Mouse (Mus musculus) hindbrain, embryonic 15.5 days (tissue): ENCODE measurements at regions not wholly inside any gene's neighbourhood (a gene's known extent, or its start where the extent isn't known, plus 50 kb on each side); places are given as distances from the start of the nearest gene placed in this dataset.
A peak's percentile ranks its signal among the peaks of the same experiment; 100 is the strongest.

ENCODE experiments used
- ATAC-seq: fragments of 200-750 bp; cut with Nextera tagmentation; 2 replicates; pipeline ENCODE4 v1.8.0; 2017; ENCODE audit warnings: low read depth, moderate number of reproducible peaks, moderate TSS enrichment; ENCODE audit not compliant: low FRiP score
- H3K27ac ChIP-seq: fragments of 300-500 bp; sonication (generic); replicated peaks from 2 replicates; pipeline ENCODE4 v1.5.1; 2015; ENCODE audit warnings: mild to moderate bottlenecking, inconsistent platforms
- H3K27me3 ChIP-seq: fragments of 300-500 bp; sonication (generic); 2 replicates; pipeline ENCODE4 v1.6.1; 2015; ENCODE audit warnings: control low read depth, inconsistent platforms
- H3K36me3 ChIP-seq: fragments of 300-500 bp; sonication (generic); 2 replicates; pipeline ENCODE4 v1.6.1; 2015; ENCODE audit warnings: control low read depth, inconsistent platforms
- H3K4me1 ChIP-seq: fragments of 300-500 bp; sonication (generic); replicated peaks from 2 replicates; pipeline ENCODE4 v1.6.1; 2015; ENCODE audit warnings: control low read depth, inconsistent platforms
- H3K4me2 ChIP-seq: fragments of 300-500 bp; sonication (generic); 2 replicates; pipeline ENCODE4 v1.6.1; 2015; ENCODE audit warnings: moderate library complexity, mild to moderate bottlenecking, inconsistent platforms
- H3K4me3 ChIP-seq: fragments of 300-500 bp; sonication (generic); 2 replicates; pipeline ENCODE4 v1.5.1; 2015; ENCODE audit warnings: mild to moderate bottlenecking, inconsistent platforms
- H3K9ac ChIP-seq: fragments of 300-500 bp; sonication (generic); 2 replicates; pipeline ENCODE4 v1.6.1; 2015; ENCODE audit warnings: inconsistent platforms
- H3K9me3 ChIP-seq: fragments of 300-500 bp; sonication (generic); 2 replicates; pipeline ENCODE4 v1.6.1; 2016; ENCODE audit warnings: control low read depth, inconsistent platforms
- WGBS: fragments of 180-500 bp; shearing (Covaris S2); methylation state at CpG from one replicate; pipeline ENCODE4 v1.1.7; 2015; 5-methylcytosine and 5-hydroxymethylcytosine counted together

GRCm38 (mm10) chr3:9373896-9374295, 236.0 kb downstream of the Zfp704 start:
- no peak for ATAC-seq
- WGBS = 93% methylated on average over 1 of the region's 1 CpGs

DNA sequence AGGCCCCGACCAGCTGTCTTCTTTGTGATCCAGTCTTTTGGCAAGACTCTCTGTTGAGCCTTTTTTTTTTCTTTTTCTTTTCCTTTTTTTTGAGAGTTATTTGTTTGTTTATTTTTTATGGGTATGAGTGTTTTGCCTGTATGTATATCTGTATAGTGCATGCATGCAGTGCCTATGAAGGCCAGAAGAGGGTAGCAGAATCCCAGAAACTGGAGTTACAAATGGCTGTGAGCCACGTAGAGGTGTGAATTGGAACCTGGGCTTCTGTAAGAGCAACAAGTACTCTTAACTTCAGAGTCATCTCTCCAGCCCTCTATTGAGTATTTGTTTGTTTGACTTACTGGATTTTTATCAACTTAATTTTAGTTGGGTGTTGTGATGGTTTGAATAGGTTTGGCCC, 239.8 kb downstream of the Zfp704 start:
- no peak for ATAC-seq
- Histone ChIP-seq H3K27ac (no peak overlapping the region), H3K9ac (no peak overlapping the region), H3K36me3 (no peaks in the 10 kb centered on the region), H3K4me2 (no peak overlapping the region), H3K4me1 (no peaks in the 10 kb centered on the region), H3K4me3 (no peak overlapping the region), H3K27me3 (no peaks in the 10 kb centered on the region), H3K9me3 (no peaks in the 10 kb centered on the region)
- 86% methylated on average over 2 of the region's 2 CpGs for WGBS

More at GRCm38 (mm10) chr3:9373896-9374295, 236.0 kb downstream of the Zfp704 start:
- H3K4me2 ChIP-seq = no peak overlapping the region
- H3K27ac ChIP-seq = no peak overlapping the region
- H3K36me3 ChIP-seq = no peaks in the 10 kb centered on the region
- H3K4me1 ChIP-seq = no peaks in the 10 kb centered on the region
- H3K4me3 ChIP-seq = no peak overlapping the region
- no peaks in the 10 kb centered on the region for H3K27me3 ChIP-seq
- no peaks in the 10 kb centered on the region for H3K9me3 ChIP-seq
- no peak overlapping the region for H3K9ac ChIP-seq

- 81% methylated on average over 9 of the region's 9 CpGs for WGBS
- Histone ChIP-seq H3K9me3 (no peaks in the 10 kb centered on the region), H3K4me3 (no peak overlapping the region), H3K27me3 (no peaks in the 10 kb centered on the region), H3K36me3 (no peaks in the 10 kb centered on the region), H3K4me1 (no peaks in the 10 kb centered on the region), H3K4me2 (no peak overlapping the region), H3K27ac (no peak overlapping the region), H3K9ac (no peak overlapping the region)
- no peak for ATAC-seq
These were observed 244.1 kb downstream of the Zfp704 start for GRCm38 (mm10) chr3:9365791-9366190.

- H3K27me3 ChIP-seq = no peaks in the 10 kb centered on the region
- ATAC-seq = no peak
- H3K4me1 ChIP-seq = no peaks in the 10 kb centered on the region
- 96% methylated on average over 8 of the region's 8 CpGs for WGBS
- H3K36me3 ChIP-seq = no peaks in the 10 kb centered on the region
- no peak overlapping the region for H3K4me2 ChIP-seq
- no peaks in the 10 kb centered on the region for H3K9me3 ChIP-seq
- no peak overlapping the region for H3K4me3 ChIP-seq
- H3K9ac ChIP-seq = no peak overlapping the region
- H3K27ac ChIP-seq = no peak overlapping the region
These were observed 250.7 kb downstream of the Zfp704 start for GRCm38 (mm10) chr3:9359186-9359585.

DNA sequence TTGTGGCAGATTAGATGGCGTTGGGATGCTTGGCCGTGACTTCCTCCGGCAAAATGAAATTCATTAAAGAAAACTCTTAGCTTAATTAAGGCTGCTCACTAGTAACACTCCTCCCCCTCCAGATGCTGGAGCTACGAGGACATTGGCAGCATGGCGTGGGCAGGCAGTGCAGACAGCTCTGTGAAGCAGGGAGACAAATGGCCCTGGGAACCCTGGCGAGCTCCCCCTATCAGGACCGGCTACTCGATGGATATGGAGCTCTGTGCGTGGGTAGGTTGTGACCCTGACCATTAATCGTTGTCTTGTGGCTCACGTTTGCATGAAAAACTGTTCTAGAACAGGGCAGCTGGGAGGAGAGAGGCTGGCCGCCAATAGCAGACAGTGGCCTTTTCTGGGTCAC, 251.8 kb downstream of the Zfp704 start:
- no peaks in the 10 kb centered on the region for H3K36me3 ChIP-seq
- no peak overlapping the region for H3K4me3 ChIP-seq
- H3K9me3 ChIP-seq = no peaks in the 10 kb centered on the region
- no peaks in the 10 kb centered on the region for H3K27me3 ChIP-seq
- H3K27ac ChIP-seq = no peak overlapping the region
- no peak overlapping the region for H3K9ac ChIP-seq
- 38% methylated on average over 12 of the region's 12 CpGs for WGBS
- H3K4me2 ChIP-seq = no peak overlapping the region
- no peaks in the 10 kb centered on the region for H3K4me1 ChIP-seq
- ATAC-seq = no peak

GRCm38 (mm10) chr3:9357639-9358038, 252.2 kb downstream of the Zfp704 start:
- Histone ChIP-seq H3K4me3 (no peak overlapping the region), H3K9me3 (no peaks in the 10 kb centered on the region), H3K9ac (no peak overlapping the region), H3K27me3 (no peaks in the 10 kb centered on the region), H3K27ac (no peak overlapping the region), H3K36me3 (no peaks in the 10 kb centered on the region), H3K4me2 (no peak overlapping the region), H3K4me1 (no peaks in the 10 kb centered on the region)
- ATAC-seq = no peak
- 84% methylated on average over 2 of the region's 2 CpGs for WGBS

DNA sequence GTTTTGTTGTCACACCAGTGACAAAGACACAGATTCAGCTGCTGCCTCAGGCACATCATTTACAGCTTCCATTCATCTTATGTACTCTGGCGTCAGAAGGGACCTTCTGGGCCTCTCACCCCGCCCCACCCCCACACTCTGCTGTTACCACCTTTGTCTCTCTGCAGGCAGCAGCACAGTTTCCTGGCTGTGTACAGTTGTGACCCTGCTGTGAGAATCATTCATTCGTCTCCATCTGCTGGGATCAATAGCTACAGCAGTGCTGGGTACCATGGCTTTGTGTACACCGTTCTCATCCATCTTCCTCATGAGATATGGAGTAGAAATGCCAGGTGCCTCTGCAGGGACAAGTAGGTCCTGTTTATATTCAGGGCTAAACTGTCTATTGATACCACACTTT, 254.0 kb downstream of the Zfp704 start:
- Histone ChIP-seq H3K36me3 (no peaks in the 10 kb centered on the region), H3K9ac (no peak overlapping the region), H3K4me2 (no peak overlapping the region), H3K27me3 (no peaks in the 10 kb centered on the region), H3K4me1 (no peaks in the 10 kb centered on the region), H3K9me3 (no peaks in the 10 kb centered on the region), H3K4me3 (no peak overlapping the region), H3K27ac (no peak overlapping the region)
- 25% methylated on average over 4 of the region's 4 CpGs for WGBS
- ATAC-seq = no peak

- H3K27ac ChIP-seq = no peak overlapping the region
- no peaks in the 10 kb centered on the region for H3K36me3 ChIP-seq
- no peaks in the 10 kb centered on the region for H3K9me3 ChIP-seq
- no peaks in the 10 kb centered on the region for H3K27me3 ChIP-seq
- no peak for ATAC-seq
- H3K9ac ChIP-seq = no peak overlapping the region
- H3K4me1 ChIP-seq = no peaks in the 10 kb centered on the region
- no peak overlapping the region for H3K4me2 ChIP-seq
- H3K4me3 ChIP-seq = no peak overlapping the region
- 75% methylated on average over 11 of the region's 11 CpGs for WGBS
These were observed 255.1 kb downstream of the Zfp704 start for GRCm38 (mm10) chr3:9354756-9355155.

GRCm38 (mm10) chr3:9352251-9352650, 257.6 kb downstream of the Zfp704 start:
- Histone ChIP-seq H3K36me3 (no peaks in the 10 kb centered on the region), H3K4me2 (no peak overlapping the region), H3K4me3 (no peak overlapping the region), H3K9ac (no peak overlapping the region), H3K27me3 (0 out of 2 replicates have a peak, but pooled peaks cover 4% of the 10 kb centered on the region), H3K9me3 (no peaks in the 10 kb centered on the region), H3K27ac (no peak overlapping the region), H3K4me1 (peaks cover 5% of the 10 kb centered on the region)
- WGBS = 40% methylated on average over 7 of the region's 7 CpGs
- no peak for ATAC-seq

DNA sequence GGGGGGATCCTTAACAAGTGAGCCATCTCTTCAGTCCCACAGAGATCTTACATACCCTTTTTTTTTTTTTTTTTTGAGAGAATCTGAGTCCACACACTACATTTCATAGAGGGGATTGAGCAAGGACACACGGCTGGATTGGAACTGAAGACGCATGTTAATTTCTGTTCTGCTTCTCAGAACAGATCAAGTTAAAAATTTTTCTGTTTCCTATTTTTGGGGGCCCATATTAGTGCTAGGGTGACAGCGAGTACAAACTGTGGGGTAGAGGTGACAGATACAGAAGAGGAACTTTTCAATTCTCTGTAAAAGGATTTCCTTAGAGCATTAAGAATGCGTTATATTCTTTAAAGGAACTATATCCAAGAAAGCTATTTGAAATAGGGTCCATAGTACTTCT, 260.1 kb downstream of the Zfp704 start:
- Histone ChIP-seq H3K27ac (no peak overlapping the region), H3K4me2 (no peak overlapping the region), H3K27me3 (peaks cover 13% of the 10 kb centered on the region), H3K9ac (no peak overlapping the region), H3K36me3 (no peaks in the 10 kb centered on the region), H3K9me3 (no peaks in the 10 kb centered on the region), H3K4me1 (peaks cover 18% of the 10 kb centered on the region), H3K4me3 (no peak overlapping the region)
- no peak for ATAC-seq
- WGBS = 92% methylated on average over 4 of the region's 4 CpGs

DNA sequence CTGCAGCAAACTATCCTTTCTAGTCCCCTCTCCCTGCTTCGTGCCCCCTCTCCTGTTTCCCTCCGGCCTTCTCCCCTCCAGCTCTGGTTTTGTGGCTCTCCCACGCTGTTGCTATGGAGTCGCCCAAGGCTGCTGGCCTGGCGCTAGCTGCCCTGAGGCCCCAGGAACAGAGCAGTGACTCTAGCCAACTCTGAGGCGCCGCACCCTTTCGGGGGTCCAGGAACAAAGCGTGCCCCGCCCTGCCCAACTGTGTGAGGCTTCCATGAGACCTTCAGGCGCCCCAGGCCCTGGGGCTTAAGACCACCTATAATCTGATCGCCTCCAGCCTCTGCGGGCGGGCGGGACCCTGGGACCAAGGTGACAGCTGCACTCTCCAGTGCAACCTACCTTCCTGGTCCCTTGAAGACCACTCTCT, 262.4 kb downstream of the Zfp704 start:
- WGBS = 3% methylated on average over 15 of the region's 15 CpGs
- peak; percentile 87 for ATAC-seq
- Histone ChIP-seq H3K9ac (peak overlapping the region; percentile 50; the same call in 1 of the 2 replicates), H3K4me2 (peak overlapping the region; percentile 84), H3K36me3 (no peaks in the 10 kb centered on the region), H3K27ac (0 out of 2 replicates have a peak overlapping the region, but pooled peaks have one; percentile 1), H3K4me1 (peaks cover 23% of the 10 kb centered on the region), H3K27me3 (peaks cover 18% of the 10 kb centered on the region), H3K9me3 (no peaks in the 10 kb centered on the region), H3K4me3 (peak overlapping the region; percentile 40)

DNA sequence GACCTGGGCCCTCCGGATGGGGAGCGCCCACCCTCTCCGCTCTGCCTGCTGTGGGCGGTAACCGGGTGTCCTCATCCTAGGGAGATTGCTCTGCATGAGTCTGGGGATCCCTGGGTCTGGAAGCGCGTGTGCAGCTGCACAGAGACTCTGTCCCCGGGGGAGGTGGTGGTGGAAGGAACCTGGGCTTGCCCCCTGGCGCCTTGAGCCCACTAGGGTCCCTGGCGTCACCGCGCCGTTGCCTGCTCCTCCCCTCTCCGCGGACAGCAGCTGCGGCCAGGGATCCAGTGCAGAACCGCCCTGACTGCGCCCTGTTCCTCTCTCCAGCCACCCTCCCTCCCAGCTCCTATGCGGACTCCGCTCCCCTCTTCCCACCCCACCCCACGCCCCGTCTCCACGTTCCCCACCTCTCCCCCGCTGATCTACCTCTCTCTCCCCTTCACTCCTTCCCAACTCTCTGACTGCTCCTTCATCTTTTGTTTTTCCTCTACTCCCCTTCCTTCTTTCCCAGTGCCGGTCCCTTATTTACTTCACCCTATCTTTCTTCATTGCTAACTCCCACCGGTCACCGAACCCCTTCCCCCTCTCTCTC, 262.9 kb downstream of the Zfp704 start:
- Histone ChIP-seq H3K4me3 (peak overlapping the region; percentile 40), H3K27ac (0 out of 2 replicates have a peak overlapping the region, but pooled peaks have one; percentile 1), H3K36me3 (no peaks in the 10 kb centered on the region), H3K27me3 (peaks cover 18% of the 10 kb centered on the region), H3K4me2 (peak overlapping the region; percentile 84), H3K9me3 (no peaks in the 10 kb centered on the region), H3K9ac (peak overlapping the region; percentile 50), H3K4me1 (peaks cover 23% of the 10 kb centered on the region)
- ATAC-seq = peak; percentile 68
- WGBS = under 1% methylated on average over 25 of the region's 27 CpGs

DNA sequence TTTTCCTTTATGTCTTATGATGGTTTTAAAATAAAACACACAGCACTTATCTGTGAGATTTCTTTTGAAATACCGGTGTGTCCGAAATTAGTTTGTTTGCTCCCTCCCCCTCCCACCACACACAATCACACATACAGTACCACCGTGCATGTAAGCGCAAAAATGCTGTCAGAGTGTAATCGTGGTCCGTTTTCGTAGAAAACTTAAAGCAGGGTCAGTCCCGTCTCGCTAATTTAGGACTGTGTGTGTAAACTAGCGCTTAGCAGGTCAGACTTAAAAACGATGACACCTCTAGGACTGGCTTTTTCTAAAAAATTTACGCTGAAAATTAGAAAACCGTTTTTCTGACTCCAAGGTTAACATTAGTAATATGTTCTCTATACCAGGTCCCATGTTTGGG, 263.5 kb downstream of the Zfp704 start:
- no peak overlapping the region for H3K27ac ChIP-seq
- peaks cover 29% of the 10 kb centered on the region for H3K4me1 ChIP-seq
- WGBS = 5% methylated on average over 13 of the region's 13 CpGs
- H3K36me3 ChIP-seq = no peaks in the 10 kb centered on the region
- H3K9ac ChIP-seq = peak overlapping the region; percentile 50; the same call in 1 of the 2 replicates
- H3K9me3 ChIP-seq = no peaks in the 10 kb centered on the region
- H3K27me3 ChIP-seq = peaks cover 18% of the 10 kb centered on the region
- H3K4me2 ChIP-seq = peak overlapping the region; percentile 84
- H3K4me3 ChIP-seq = peak overlapping the region; percentile 40
- ATAC-seq = no peak
